Mouse (Mus musculus) intestine, postnatal 0 days (tissue): Measurements from ENCODE around the gene Mars2. TPM values are rescaled to one million over a fixed set of nuclear protein-coding genes. Genes with fewer than 3 reads are reported as not detected.
A peak's percentile ranks its signal among the peaks of the same experiment; 100 is the strongest.

Experiments used
- ATAC-seq: fragments of 200-750 bp; cut with Nextera tagmentation; 2 replicates; pipeline ENCODE4 v1.8.0; 2017; ENCODE audit warnings: mild to moderate bottlenecking, moderate TSS enrichment, moderate library complexity
- H3K27ac ChIP-seq: fragments of 300-500 bp; sonication (generic); 2 replicates; pipeline ENCODE4 v1.5.1; 2014; ENCODE audit warnings: mild to moderate bottlenecking, low read depth, low read length, moderate library complexity
- H3K27me3 ChIP-seq: fragments of 300-500 bp; sonication (generic); replicated peaks from 2 replicates; pipeline ENCODE4 v1.6.1; 2014; ENCODE audit warnings: low read length, mixed read lengths; ENCODE audit not compliant: control insufficient read depth, insufficient read depth
- H3K36me3 ChIP-seq: fragments of 300-500 bp; sonication (generic); 2 replicates; pipeline ENCODE4 v1.6.1; 2014; ENCODE audit warnings: mild to moderate bottlenecking, moderate library complexity; ENCODE audit not compliant: control insufficient read depth, insufficient read depth
- H3K4me1 ChIP-seq: fragments of 300-500 bp; sonication (generic); replicated peaks from 2 replicates; pipeline ENCODE4 v1.6.1; 2014; ENCODE audit warnings: antibody characterized with exemption, low read length, mixed read lengths; ENCODE audit not compliant: control insufficient read depth, insufficient read depth
- H3K4me2 ChIP-seq: fragments of 300-500 bp; sonication (generic); replicated peaks from 2 replicates; pipeline ENCODE4 v1.6.1; 2014; ENCODE audit warnings: low read depth, mild to moderate bottlenecking, moderate library complexity
- H3K4me3 ChIP-seq: fragments of 300-500 bp; sonication (generic); 2 replicates; pipeline ENCODE4 v1.5.1; 2014; ENCODE audit warnings: low read depth, low read length
- H3K9ac ChIP-seq: fragments of 300-500 bp; sonication (generic); 2 replicates; pipeline ENCODE4 v1.6.1; 2014; ENCODE audit warnings: mild to moderate bottlenecking, low read depth, low read length
- H3K9me3 ChIP-seq: fragments of 300-500 bp; sonication (generic); 2 replicates; pipeline ENCODE4 v1.6.1; 2016; ENCODE audit warnings: mixed run types; ENCODE audit not compliant: control insufficient read depth
- CTCF ChIP-seq: sonication (generic); IDR thresholded peaks from 2 replicates; pipeline ENCODE4 v1.5.1; 2016; ENCODE audit warnings: low read depth, mild to moderate bottlenecking, control low read depth, antibody characterized with exemption, moderate library complexity
- WGBS: fragments of 180-500 bp; shearing (Covaris S2); extraction: QIAGEN DNeasy Blood & Tissue Kit; methylation state at CpG from one replicate; pipeline ENCODE4 v1.1.7; 2014; 5-methylcytosine and 5-hydroxymethylcytosine counted together
- polyA plus RNA-seq: library from polyadenylated mRNA; unstranded; fragments of >200 nt; fragmentation: Nextera tagmentation; extraction: Ambion mirVana; gene quantifications from 2 replicates; pipeline ENCODE4 v1.2.1, GENCODE M21; 2015

Gene Mars2
- 1.7 and 1.9 TPM in 2 replicates for polyA plus RNA-seq

DNA sequence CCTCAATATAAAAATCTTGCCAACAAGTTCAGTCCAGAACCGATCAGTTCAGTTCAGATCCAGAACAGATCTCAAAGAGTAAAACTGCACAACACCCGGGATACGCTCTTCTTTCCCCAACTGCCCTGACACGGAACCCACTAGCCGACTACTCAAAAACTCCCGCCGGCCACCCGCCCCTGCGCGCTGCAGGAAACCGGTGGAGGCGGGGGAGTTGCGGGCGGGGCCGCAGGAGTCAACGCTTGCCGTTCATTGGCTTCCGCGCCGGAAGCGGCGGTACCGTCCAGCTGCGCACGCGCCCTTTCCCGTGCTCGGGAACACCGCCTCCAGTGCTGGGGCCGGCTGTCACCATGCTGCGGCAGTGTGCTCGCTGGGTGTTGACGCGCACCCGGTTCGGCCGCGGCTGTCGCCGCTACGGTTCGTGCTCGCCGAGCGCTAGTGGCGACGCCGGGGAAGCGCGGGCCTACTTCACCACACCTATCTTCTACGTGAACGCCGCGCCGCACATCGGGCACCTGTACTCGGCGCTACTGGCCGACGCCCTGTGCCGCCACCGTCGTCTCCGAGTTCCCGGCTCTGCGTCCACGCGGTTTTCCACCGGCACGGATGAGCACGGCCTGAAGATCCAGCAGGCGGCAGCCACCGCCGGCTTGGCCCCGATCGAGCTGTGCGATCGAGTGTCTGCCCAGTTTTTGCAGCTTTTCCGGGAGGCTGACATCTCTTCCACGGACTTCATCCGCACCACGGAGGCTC, at the start of gene Mars2:
TSS of gene Mars2 (plus strand) at position 288 of the 753 bp plus-strand sequence.
- no peaks in the 10 kb centered on the region; the same call in 1 of the 2 replicates for H3K4me1 ChIP-seq
- WGBS, result under 1% methylated on average over 82 of the region's 82 CpGs
- no peaks in the 10 kb centered on the region for H3K9me3 ChIP-seq
- no peaks in the 10 kb centered on the region for H3K27me3 ChIP-seq
- peak within 1 kb of the TSS; percentile 76; the same call in 1 of the 2 replicates for H3K27ac ChIP-seq
- TF ChIP-seq CTCF, result peak; percentile 56
- ATAC-seq, result peak; percentile 99
- peak within 1 kb of the TSS; percentile 81 for H3K4me3 ChIP-seq
- H3K36me3 ChIP-seq, result no peaks in the 10 kb centered on the region
- peak within 1 kb of the TSS; percentile 58 for H3K9ac ChIP-seq
- H3K4me2 ChIP-seq, result peak within 1 kb of the TSS; percentile 96

DNA sequence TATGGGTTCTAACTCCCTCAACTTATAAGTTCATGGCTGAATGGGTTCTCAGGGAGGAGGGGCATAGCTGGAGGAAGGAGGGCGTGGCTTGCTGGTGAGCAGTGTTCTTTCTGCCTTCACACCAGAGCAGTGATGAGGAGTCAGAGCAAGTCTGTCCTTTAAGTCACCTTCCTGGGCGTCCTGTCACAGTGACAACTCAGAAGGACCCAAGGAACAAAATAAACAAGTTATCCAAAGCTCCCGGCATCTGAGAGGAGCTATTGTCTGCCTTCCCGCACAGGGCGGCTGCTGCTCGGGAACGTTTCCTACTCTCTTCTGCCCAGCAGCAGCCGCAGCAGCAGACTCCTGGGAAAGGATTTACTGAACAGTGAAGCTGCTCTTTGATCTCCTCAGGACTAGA, 45.0 kb upstream of the Mars2 start:
- Histone ChIP-seq H3K9ac (peak overlapping the region; percentile 23; the same call in 1 of the 2 replicates), H3K9me3 (no peaks in the 10 kb centered on the region), H3K4me2 (peak overlapping the region; percentile 64), H3K4me3 (peak overlapping the region; percentile 18; the same call in 1 of the 2 replicates), H3K27ac (0 out of 2 replicates have a peak overlapping the region, but pooled peaks have one; percentile 24), H3K27me3 (no peaks in the 10 kb centered on the region), H3K36me3 (no peaks in the 10 kb centered on the region), H3K4me1 (no peaks in the 10 kb centered on the region; the same call in 1 of the 2 replicates)
- no peak for TF ChIP-seq CTCF
- peak; percentile 36; the same call in 1 of the 2 replicates for ATAC-seq
- 8% methylated on average over 8 of the region's 8 CpGs for WGBS

DNA sequence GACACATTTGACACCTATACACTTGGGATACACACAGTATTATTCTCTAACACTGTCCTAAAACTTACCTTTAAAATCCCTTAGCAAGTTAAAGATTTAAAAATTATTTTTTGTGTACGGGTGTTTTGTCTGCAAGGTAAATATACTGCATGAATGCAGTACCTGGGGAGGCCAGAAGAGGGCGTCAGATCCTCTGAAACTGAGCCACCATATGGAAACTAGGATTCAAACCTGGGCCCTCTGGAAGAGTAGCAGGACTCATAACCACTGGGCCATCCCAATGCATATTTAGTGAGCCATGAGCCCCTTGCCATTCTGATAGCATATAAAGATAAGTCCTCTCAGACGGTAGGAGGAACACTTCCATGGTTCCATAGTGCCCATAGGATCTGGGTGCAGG, 44.2 kb upstream of the Mars2 start:
- 44% methylated on average over 3 of the region's 3 CpGs for WGBS
- Histone ChIP-seq H3K36me3 (no peaks in the 10 kb centered on the region), H3K27ac (no peak overlapping the region), H3K9me3 (no peaks in the 10 kb centered on the region), H3K27me3 (no peaks in the 10 kb centered on the region), H3K4me1 (no peaks in the 10 kb centered on the region; the same call in 1 of the 2 replicates), H3K9ac (no peak overlapping the region), H3K4me3 (no peak overlapping the region), H3K4me2 (no peak overlapping the region)
- peak; percentile 75 for TF ChIP-seq CTCF
- no peak for ATAC-seq

DNA sequence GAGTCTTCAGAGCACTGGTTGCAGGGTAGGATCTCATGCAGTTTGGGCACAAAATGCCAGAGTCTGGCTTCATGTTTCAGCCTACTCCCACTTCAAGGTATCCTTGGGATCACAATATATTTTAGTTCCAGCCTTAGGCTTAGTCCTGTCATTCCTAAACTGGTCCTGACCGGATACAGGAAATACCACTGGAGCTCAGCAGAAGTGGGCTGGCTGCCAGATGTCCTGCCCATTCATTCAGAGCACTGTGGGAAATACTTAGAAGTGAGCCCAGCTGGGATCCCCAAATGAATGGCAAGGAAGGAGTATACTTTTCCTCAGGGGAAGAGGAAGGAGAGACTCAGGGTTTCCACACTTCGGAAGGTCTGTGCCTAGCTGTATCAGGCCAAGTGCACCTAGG, 43.7 kb upstream of the Mars2 start:
- no peaks in the 10 kb centered on the region for H3K36me3 ChIP-seq
- ATAC-seq, result no peak
- H3K4me1 ChIP-seq, result no peaks in the 10 kb centered on the region; the same call in 1 of the 2 replicates
- no peak overlapping the region for H3K9ac ChIP-seq
- H3K27me3 ChIP-seq, result no peaks in the 10 kb centered on the region
- no peak for TF ChIP-seq CTCF
- no peak overlapping the region for H3K4me3 ChIP-seq
- WGBS, result 34% methylated on average over 2 of the region's 2 CpGs
- no peak overlapping the region for H3K4me2 ChIP-seq
- H3K9me3 ChIP-seq, result no peaks in the 10 kb centered on the region
- no peak overlapping the region for H3K27ac ChIP-seq

DNA sequence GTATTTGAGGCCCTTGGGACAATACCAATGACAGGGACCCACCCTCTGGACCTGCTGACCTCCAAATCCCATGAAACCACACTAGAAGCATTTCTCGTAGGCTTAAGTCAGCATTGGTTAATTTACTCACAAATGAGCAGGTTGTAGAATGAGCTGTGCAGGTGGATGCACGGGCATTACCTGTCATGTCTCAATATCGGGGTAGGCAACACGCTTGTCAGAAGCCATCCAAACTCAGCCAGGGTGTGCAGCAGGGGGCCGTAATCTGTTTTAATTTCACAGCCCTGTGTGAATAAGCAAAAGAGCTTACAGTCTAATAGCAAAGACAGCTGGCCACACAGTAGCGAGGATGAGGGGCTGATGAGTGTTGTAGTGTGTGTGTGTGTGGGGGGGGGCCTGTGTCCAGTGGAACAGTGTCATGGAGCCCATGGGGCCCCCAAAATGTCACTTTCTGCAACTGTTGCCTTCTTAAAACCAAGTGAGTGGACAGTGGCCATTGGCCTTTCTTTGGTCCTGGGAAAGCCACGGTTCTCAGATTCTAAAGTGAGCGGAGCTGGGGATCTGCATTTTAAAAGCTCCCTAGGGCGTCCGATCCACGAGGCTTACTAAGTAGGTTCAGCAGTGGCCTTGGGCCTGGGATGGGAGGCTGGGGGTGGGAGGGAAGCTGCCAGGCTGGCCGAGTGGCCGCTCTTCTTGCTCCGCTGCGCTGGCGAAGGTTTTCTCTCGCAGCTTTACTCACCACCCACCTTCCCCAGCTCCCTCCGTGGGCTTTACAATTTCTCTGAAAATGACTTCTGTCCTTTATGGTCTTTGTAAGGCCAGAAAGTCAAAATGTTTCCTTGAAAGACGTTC, 42.7 kb upstream of the Mars2 start:
- 84% methylated on average over 19 of the region's 19 CpGs for WGBS
- H3K4me1 ChIP-seq, result no peaks in the 10 kb centered on the region; the same call in 1 of the 2 replicates
- no peak for ATAC-seq
- no peak overlapping the region for H3K9ac ChIP-seq
- H3K27ac ChIP-seq, result no peak overlapping the region
- no peak for TF ChIP-seq CTCF
- H3K36me3 ChIP-seq, result no peaks in the 10 kb centered on the region
- H3K27me3 ChIP-seq, result no peaks in the 10 kb centered on the region
- H3K4me3 ChIP-seq, result no peak overlapping the region
- no peaks in the 10 kb centered on the region for H3K9me3 ChIP-seq
- no peak overlapping the region for H3K4me2 ChIP-seq

DNA sequence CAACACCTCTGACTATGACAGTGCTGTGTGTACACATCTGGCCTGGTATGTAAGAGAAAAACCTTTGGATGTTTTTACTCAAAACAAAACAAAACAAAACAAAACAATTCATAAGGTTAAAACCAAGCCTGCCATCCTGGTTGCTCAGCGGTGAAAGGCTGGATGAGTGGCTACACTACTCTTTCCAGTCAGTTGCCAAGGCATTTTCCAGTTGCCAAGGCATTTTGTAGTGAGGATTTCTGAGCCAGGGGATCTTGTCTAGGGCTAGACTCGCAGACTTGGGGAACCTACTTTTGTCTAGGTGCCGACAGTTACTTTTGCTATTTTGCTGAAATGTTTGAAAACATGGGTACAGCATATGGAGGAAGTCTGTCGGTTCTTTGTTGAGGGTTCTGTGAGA, 42.0 kb upstream of the Mars2 start:
- Histone ChIP-seq H3K4me3 (no peak overlapping the region), H3K4me1 (no peaks in the 10 kb centered on the region; the same call in 1 of the 2 replicates), H3K9me3 (no peaks in the 10 kb centered on the region), H3K4me2 (no peak overlapping the region), H3K36me3 (no peaks in the 10 kb centered on the region), H3K9ac (no peak overlapping the region), H3K27me3 (no peaks in the 10 kb centered on the region), H3K27ac (no peak overlapping the region)
- 84% methylated on average over 4 of the region's 4 CpGs for WGBS
- no peak for TF ChIP-seq CTCF
- ATAC-seq, result no peak
